Mouse (Mus musculus): ENCODE measurements around the gene Olfr1417.
"Not testable (repeated sequence)": the region's sequence is repeated elsewhere in the genome, so short reads cannot be mapped to it uniquely, and the experiment has no call there.

- not testable (repeated sequence) for TF ChIP-seq GATA1, TAL1 (IDR thresholded peaks at IDR 0.05; ENCODE audit: low read length)
Observed at GRCm38 (mm10) chr19:11878404-11878803, 39.4 kb upstream of the Olfr1417 start.
